Mouse (Mus musculus): ENCODE measurements at regions not wholly inside any gene's neighbourhood (a gene's known extent, or its start where the extent isn't known, plus 50 kb on each side); places are given as distances from the start of the nearest gene placed in this dataset.

DNA sequence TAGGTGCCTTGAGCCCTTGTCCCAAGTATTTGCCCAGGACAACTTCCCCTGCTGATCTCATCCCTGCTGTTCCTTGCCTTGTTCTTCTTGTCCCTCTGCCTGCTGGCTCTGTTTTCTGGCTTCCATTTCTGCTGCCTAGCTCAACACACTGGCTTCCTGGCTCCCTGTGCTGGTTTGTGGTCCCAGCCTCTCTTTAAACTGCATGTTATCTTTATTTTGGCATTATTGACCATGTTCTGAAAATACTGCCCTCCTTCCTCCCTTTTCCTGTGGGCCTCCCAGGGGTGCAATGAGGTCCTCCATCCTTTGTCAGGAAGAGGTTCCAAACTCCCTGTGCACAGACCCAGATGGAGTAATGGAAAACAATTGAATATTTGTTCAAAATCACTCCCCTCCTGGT is 97.9 kb upstream of the Arhgap32 start:
- TF ChIP-seq GATA1 (IDR thresholded peaks at IDR 0.05; ENCODE audit: low read length): no peak
- no peak for TF ChIP-seq TAL1 (IDR thresholded peaks at IDR 0.05; ENCODE audit: low read length)
